Mouse (Mus musculus) liver, postnatal 0 days (tissue): ENCODE measurements around the gene Rec114.

ENCODE experiments used
- CTCF ChIP-seq: sonication (generic); IDR thresholded peaks from 2 replicates; pipeline ENCODE4 v1.5.1; 2016; ENCODE audit warnings: antibody characterized with exemption, low read depth
- EP300 ChIP-seq: IDR thresholded peaks from 2 replicates; pipeline ENCODE4 v1.6.1; 2016; ENCODE audit warnings: antibody characterized with exemption, low read depth, mild to moderate bottlenecking

DNA sequence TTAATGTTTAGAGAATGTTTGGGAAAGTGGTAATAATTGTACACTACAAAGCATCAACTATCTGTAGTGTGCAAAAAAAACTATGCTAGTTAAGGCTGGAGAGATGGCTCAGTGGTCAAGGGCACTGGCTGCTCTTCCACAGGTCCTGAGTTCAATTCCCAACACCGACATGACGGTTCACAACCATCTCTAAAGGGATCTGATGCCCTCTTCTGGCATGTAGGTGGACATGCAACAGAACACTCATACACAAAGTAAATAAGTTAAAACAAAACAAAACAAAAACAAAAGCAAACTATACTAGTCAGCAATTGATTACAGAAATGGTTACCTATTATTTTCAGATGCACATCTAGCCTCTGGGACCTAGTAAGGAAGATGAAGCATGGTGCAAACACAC, 1.1 kb downstream of the Rec114 start:
- peak; percentile 23; the same call in 1 of the 2 replicates for TF ChIP-seq CTCF
- no peak for TF ChIP-seq EP300
